Mouse (Mus musculus): ENCODE measurements around the gene Gpi1. TPM values are rescaled to one million over a fixed set of nuclear protein-coding genes. Genes with fewer than 3 reads are reported as not detected.
A peak's percentile ranks its signal among the peaks of the same experiment; 100 is the strongest.
"Not testable (repeated sequence)": the region's sequence is repeated elsewhere in the genome, so short reads cannot be mapped to it uniquely, and the experiment has no call there.

The Gpi1 gene
- polyA plus RNA-seq, 1 experiment from 2014 or later = 260 TPM

GRCm38 (mm10) chr7:34226846-34227245 is 3.3 kb downstream of the Gpi1 start:
- peaks cover 20% of the 10 kb centered on the region for H3K4me1 ChIP-seq
- H3K27ac ChIP-seq = no peak overlapping the region
- peaks cover 61% of the 10 kb centered on the region for H3K36me3 ChIP-seq (replicated peaks)
- no peak overlapping the region for H3K4me2 ChIP-seq
- ATAC-seq (ENCODE audit: low FRiP score) = no peak
- no peak overlapping the region for H3K4me3 ChIP-seq (replicated peaks)
- H3K9me3 ChIP-seq = no peaks in the 10 kb centered on the region
- no peak overlapping the region for H3K9ac ChIP-seq
- WGBS = 88% methylated on average over 12 of the region's 12 CpGs
- H3K27me3 ChIP-seq = no peaks in the 10 kb centered on the region

GRCm38 (mm10) chr7:34226086-34226485 is 4.0 kb downstream of the Gpi1 start:
- H3K9ac ChIP-seq = no peak overlapping the region
- H3K4me1 ChIP-seq = peaks cover 20% of the 10 kb centered on the region
- H3K9me3 ChIP-seq = no peaks in the 10 kb centered on the region
- no peak overlapping the region for H3K4me3 ChIP-seq (replicated peaks)
- no peak for ATAC-seq (ENCODE audit: low FRiP score)
- no peak overlapping the region for H3K27ac ChIP-seq
- H3K27me3 ChIP-seq = no peaks in the 10 kb centered on the region
- H3K4me2 ChIP-seq = no peak overlapping the region
- 92% methylated on average over 8 of the region's 8 CpGs for WGBS
- peaks cover 68% of the 10 kb centered on the region for H3K36me3 ChIP-seq (replicated peaks)

DNA sequence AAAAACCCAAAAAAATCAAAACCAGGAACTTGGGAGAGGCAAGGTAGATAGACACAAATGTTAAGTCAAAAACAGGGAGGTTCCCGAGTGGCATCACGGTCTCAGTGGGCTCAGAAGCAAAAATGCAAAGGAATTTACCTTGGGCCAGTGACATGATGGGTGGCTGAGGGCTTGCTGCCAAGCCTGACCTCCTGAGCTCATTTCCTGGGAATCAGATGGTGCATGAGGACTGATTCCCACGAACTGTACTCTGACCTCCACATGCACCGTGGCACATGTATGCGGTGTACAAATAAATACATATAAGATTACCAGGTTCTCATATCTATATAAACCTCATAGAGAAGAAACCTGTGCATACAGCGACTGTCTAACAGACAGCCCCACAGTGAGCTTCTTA is 5.8 kb downstream of the Gpi1 start:
- H3K27ac ChIP-seq = no peak overlapping the region
- ATAC-seq (ENCODE audit: low FRiP score) = no peak
- WGBS = 97% methylated on average over 6 of the region's 6 CpGs
- no peak overlapping the region for H3K9ac ChIP-seq
- peaks cover 18% of the 10 kb centered on the region for H3K4me1 ChIP-seq
- no peak overlapping the region for H3K4me3 ChIP-seq (replicated peaks)
- H3K27me3 ChIP-seq = no peaks in the 10 kb centered on the region
- H3K9me3 ChIP-seq = no peaks in the 10 kb centered on the region
- H3K4me2 ChIP-seq = no peak overlapping the region
- peaks cover 86% of the 10 kb centered on the region for H3K36me3 ChIP-seq (replicated peaks)

DNA sequence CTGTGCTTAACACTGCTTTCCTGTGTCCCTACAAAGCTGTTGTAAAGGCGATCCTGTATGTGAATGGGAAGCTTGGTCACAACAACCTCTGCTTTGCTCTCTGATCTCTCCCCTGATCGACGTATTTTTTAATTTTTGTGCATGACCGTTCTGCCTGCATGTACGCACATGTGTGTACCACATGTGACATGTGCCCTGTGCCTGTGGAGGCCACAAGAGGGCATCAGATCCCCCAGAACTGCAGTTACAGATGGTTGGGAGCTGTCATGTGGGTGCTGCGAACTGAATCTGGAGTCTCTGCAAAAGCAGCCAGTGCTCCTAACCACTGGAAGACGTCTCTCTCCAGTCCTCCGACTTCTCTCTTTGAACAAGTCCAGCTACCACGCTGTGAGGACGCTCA is 7.8 kb downstream of the Gpi1 start:
- Histone ChIP-seq H3K4me2 (no peak overlapping the region), H3K9me3 (no peaks in the 10 kb centered on the region), H3K9ac (no peak overlapping the region), H3K4me1 (no peaks in the 10 kb centered on the region; the same call in 1 of the 2 replicates), H3K36me3 (replicated peaks) (peaks cover 97% of the 10 kb centered on the region), H3K27me3 (no peaks in the 10 kb centered on the region), H3K4me3 (replicated peaks) (no peak overlapping the region), H3K27ac (no peak overlapping the region)
- ATAC-seq (ENCODE audit: low FRiP score) = no peak
- WGBS = 92% methylated on average over 10 of the region's 10 CpGs

GRCm38 (mm10) chr7:34221594-34222250 is 8.4 kb downstream of the Gpi1 start:
- ATAC-seq (ENCODE audit: low FRiP score) = no peak
- H3K4me3 ChIP-seq (replicated peaks) = no peak overlapping the region
- WGBS = 94% methylated on average over 9 of the region's 9 CpGs

GRCm38 (mm10) chr7:34218496-34218895 is 11.6 kb downstream of the Gpi1 start:
- no peak overlapping the region for H3K4me2 ChIP-seq
- no peak for ATAC-seq (ENCODE audit: low FRiP score)
- no peaks in the 10 kb centered on the region for H3K9me3 ChIP-seq
- no peaks in the 10 kb centered on the region for H3K27me3 ChIP-seq
- peaks cover 100% of the 10 kb centered on the region for H3K36me3 ChIP-seq (replicated peaks)
- H3K4me1 ChIP-seq = no peaks in the 10 kb centered on the region
- H3K9ac ChIP-seq = no peak overlapping the region
- no peak overlapping the region for H3K27ac ChIP-seq
- H3K4me3 ChIP-seq (replicated peaks) = no peak overlapping the region
- 68% methylated on average over 1 of the region's 1 CpGs for WGBS

More at GRCm38 (mm10) chr7:34221594-34222250, 8.4 kb downstream of the Gpi1 start:
- no peaks in the 10 kb centered on the region for H3K27me3 ChIP-seq
- H3K36me3 ChIP-seq (replicated peaks) = peaks cover 97% of the 10 kb centered on the region
- H3K4me1 ChIP-seq = no peaks in the 10 kb centered on the region; the same call in 1 of the 2 replicates
- no peak overlapping the region for H3K4me2 ChIP-seq
- no peak overlapping the region for H3K27ac ChIP-seq
- H3K9me3 ChIP-seq = no peaks in the 10 kb centered on the region
- no peak overlapping the region for H3K9ac ChIP-seq

DNA sequence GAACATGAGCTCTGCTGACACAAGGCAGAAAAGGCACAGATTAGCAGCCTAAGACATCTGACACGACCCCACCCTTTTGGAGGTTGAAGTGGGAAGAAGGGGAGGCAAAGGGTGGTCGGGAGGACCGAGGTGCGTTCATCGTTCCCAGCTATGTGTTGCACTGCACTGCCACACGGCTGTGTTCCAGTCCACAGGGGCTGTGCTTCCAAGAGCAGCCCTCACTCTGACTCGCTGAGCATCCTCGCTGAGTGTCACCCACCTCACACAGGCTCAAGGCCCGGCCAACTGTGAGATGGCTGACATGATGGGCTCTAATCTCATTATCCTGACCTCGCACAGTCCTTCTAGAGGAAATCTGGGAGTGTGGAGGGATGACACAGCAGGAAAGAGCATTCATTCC is 13.7 kb downstream of the Gpi1 start:
- Histone ChIP-seq H3K4me3 (replicated peaks) (no peak overlapping the region), H3K27me3 (no peaks in the 10 kb centered on the region), H3K9ac (no peak overlapping the region), H3K4me2 (no peak overlapping the region), H3K4me1 (no peaks in the 10 kb centered on the region), H3K27ac (no peak overlapping the region), H3K9me3 (no peaks in the 10 kb centered on the region), H3K36me3 (replicated peaks) (peaks cover 99% of the 10 kb centered on the region)
- ATAC-seq (ENCODE audit: low FRiP score) = no peak
- WGBS = 86% methylated on average over 10 of the region's 10 CpGs

DNA sequence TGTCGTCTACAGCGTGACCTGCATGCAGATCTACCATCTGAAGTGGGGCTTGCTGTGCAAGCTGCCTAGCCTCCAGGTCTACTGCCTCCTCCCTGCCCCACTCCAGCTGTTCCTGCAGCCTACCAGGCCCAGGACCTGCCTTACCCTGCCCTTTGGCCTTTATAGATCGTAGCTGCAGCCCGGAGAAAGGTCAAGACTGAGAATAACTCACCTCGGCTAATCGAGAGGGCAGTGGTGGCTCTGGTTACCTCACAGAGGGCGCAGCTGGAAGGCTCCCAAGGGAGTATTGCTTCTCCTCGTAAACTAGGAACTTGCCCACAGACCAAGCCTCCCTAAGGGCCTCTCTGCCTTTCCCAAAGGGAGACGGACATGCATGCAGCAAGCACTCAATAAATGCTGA is 14.7 kb downstream of the Gpi1 start:
- no peak for ATAC-seq (ENCODE audit: low FRiP score)
- Histone ChIP-seq H3K36me3 (replicated peaks) (peaks cover 99% of the 10 kb centered on the region), H3K4me2 (no peak overlapping the region), H3K4me3 (replicated peaks) (no peak overlapping the region), H3K4me1 (no peaks in the 10 kb centered on the region), H3K27me3 (no peaks in the 10 kb centered on the region), H3K9ac (no peak overlapping the region), H3K27ac (no peak overlapping the region), H3K9me3 (no peaks in the 10 kb centered on the region)
- 95% methylated on average over 9 of the region's 9 CpGs for WGBS

- peaks cover 99% of the 10 kb centered on the region for H3K36me3 ChIP-seq (replicated peaks)
- no peak for ATAC-seq (ENCODE audit: low FRiP score)
These were observed 15.5 kb downstream of the Gpi1 start for GRCm38 (mm10) chr7:34214644-34215043.

DNA sequence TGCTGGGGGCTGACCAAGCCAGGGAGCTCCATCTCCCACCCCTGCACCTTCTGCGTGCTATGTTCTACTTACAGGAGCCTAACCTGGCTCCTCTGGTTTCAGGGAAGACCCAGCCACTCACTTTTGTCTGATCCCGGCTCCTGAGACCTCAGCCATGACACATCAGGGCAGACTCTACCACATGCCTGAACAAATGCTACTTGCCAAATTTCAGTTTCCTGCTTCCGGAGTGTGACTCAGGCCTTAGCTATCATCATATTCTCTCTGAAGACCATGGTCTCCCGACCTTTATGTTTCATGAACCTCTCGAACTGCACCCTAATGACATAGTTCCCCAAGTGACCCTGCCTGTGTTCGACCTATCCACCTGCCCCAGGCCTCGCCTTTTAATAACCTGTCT is 16.9 kb downstream of the Gpi1 start:
- 95% methylated on average over 7 of the region's 7 CpGs for WGBS
- ATAC-seq (ENCODE audit: low FRiP score) = no peak

More at GRCm38 (mm10) chr7:34214644-34215043, 15.5 kb downstream of the Gpi1 start:
- no peak overlapping the region for H3K4me2 ChIP-seq
- 91% methylated on average over 8 of the region's 8 CpGs for WGBS
- no peaks in the 10 kb centered on the region for H3K27me3 ChIP-seq
- H3K4me1 ChIP-seq = no peaks in the 10 kb centered on the region
- no peak overlapping the region for H3K4me3 ChIP-seq (replicated peaks)
- no peak overlapping the region for H3K9ac ChIP-seq
- H3K9me3 ChIP-seq = no peaks in the 10 kb centered on the region
- no peak overlapping the region for H3K27ac ChIP-seq

DNA sequence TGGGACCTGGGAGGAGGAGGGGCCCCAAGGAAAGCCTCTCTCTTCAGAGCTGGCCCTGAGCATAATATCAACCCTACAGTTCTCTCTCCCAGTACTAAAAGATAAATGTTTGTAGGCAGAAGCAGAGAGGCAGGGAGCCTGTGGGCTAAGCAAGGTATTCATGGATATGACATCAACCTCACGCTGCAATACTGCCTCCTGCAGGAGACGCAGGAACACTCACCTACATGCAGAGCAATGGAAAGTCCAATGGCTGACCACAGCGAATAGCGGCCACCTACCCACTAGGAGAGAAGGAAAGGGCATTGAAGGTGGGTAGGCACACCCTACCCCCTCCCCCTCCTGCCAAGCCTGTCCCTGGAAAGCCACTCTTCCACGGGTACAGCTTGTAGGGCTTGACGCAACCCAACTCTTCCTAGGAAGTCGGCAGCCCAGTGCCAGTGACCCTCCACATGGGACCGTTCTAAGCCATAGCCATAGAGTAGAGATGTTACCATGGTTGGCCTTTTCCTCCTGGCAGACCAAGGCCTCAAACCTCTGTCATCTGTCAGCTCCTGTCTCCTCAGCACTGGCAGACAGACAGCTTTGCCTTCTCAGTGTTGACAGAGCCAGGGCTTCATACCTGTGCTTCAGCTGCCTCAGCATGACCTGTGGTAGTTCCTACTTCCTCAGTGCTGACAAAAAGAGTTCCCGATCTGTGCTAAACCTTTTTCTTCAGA is 21.9 kb downstream of the Gpi1 start:
- Histone ChIP-seq H3K9me3 (no peaks in the 10 kb centered on the region), H3K27ac (no peak overlapping the region), H3K4me3 (replicated peaks) (no peak overlapping the region), H3K4me2 (no peak overlapping the region), H3K27me3 (no peaks in the 10 kb centered on the region), H3K36me3 (replicated peaks) (peaks cover 99% of the 10 kb centered on the region), H3K4me1 (no peaks in the 10 kb centered on the region), H3K9ac (no peak overlapping the region)
- 90% methylated on average over 9 of the region's 9 CpGs for WGBS
- no peak for ATAC-seq (ENCODE audit: low FRiP score)

More for the DNA sequence above, 16.9 kb downstream of the Gpi1 start:
- H3K36me3 ChIP-seq (replicated peaks) = peaks cover 99% of the 10 kb centered on the region
- no peak overlapping the region for H3K4me3 ChIP-seq (replicated peaks)
- H3K4me2 ChIP-seq = no peak overlapping the region
- no peak overlapping the region for H3K27ac ChIP-seq
- H3K9me3 ChIP-seq = no peaks in the 10 kb centered on the region
- H3K27me3 ChIP-seq = no peaks in the 10 kb centered on the region
- H3K9ac ChIP-seq = no peak overlapping the region
- no peaks in the 10 kb centered on the region for H3K4me1 ChIP-seq

- H3K27ac ChIP-seq = no peak overlapping the region
- 93% methylated on average over 6 of the region's 6 CpGs for WGBS
- H3K4me1 ChIP-seq = no peaks in the 10 kb centered on the region
- no peak overlapping the region for H3K4me2 ChIP-seq
- H3K27me3 ChIP-seq = no peaks in the 10 kb centered on the region
- H3K9me3 ChIP-seq = no peaks in the 10 kb centered on the region
- no peak overlapping the region for H3K9ac ChIP-seq
- peaks cover 99% of the 10 kb centered on the region for H3K36me3 ChIP-seq (replicated peaks)
- H3K4me3 ChIP-seq (replicated peaks) = no peak overlapping the region
- no peak for ATAC-seq (ENCODE audit: low FRiP score)
These were observed 23.8 kb downstream of the Gpi1 start for GRCm38 (mm10) chr7:34206331-34206730.

DNA sequence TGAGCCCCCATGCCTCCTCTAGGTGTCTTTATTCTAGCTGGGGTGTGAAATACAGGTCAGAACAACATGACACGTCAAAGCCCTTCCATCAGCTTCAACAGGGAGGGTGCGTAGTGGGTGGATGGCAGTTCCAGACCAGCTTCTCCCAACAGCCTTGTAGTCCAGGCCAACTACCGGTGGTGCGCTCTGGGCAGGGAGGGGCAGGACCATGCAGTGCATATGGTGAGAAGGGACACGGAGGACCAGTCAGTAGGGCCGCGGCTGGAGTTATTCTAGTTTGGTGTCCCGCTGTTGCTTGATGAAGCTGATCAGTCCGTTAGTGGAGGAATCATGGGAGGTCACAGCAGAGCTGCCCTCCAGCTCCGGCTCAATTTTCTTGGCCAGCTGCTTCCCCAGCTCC is 28.0 kb downstream of the Gpi1 start:
- H3K27me3 ChIP-seq; H3K4me3 ChIP-seq (replicated peaks); H3K9me3 ChIP-seq; H3K27ac ChIP-seq; H3K9ac ChIP-seq; H3K4me1 ChIP-seq; H3K4me2 ChIP-seq: not testable (repeated sequence)
- H3K36me3 ChIP-seq (replicated peaks) = peaks cover 68% of the 10 kb centered on the region
- ATAC-seq (ENCODE audit: low FRiP score) = 0 out of 2 replicates have a peak, but pooled peaks have one; percentile 23
- WGBS = 93% methylated on average over 10 of the region's 10 CpGs

Measured in forebrain, embryonic 12.5 days (tissue).